Mouse (Mus musculus): ENCODE measurements around the gene Ninl. TPM values are rescaled to one million over a fixed set of nuclear protein-coding genes. Genes with fewer than 3 reads are reported as not detected.

Ninl gene
- polyA plus RNA-seq, 1 experiment, result 9.3 TPM

DNA sequence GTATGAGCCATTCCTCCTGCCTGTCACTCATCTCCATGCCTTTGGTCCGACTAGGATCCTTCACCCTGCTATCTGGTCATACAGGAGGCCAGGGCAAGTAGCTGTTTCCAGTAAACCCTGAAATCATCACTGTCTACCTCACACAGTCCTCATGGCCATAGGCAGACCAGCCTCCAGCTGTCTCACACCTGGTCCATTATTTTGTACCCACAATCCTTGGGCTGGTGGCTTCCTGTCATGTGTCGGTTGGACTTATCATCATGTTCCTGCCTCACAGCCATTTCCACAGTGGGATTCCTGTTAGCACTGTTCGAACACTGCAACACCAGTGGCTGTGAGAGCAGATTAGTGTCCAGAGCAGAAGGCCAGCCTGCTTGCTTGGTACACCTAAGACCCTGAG is 60.4 kb downstream of the Ninl start:
- Histone ChIP-seq H3K9me3 (no peaks in the 10 kb centered on the region), H3K4me3 (replicated peaks) (peak overlapping the region; percentile 44), H3K27me3 (replicated peaks) (no peaks in the 10 kb centered on the region), H3K4me1 (peaks cover 89% of the 10 kb centered on the region), H3K36me3 (replicated peaks; ENCODE audit: low read length) (peaks cover 51% of the 10 kb centered on the region)
- no peak for TF ChIP-seq GATA1 (IDR thresholded peaks at IDR 0.05; ENCODE audit: borderline replicate concordance, low read length)
- no peak for TF ChIP-seq FLI1 (IDR thresholded peaks at IDR 0.05; ENCODE audit: low read length)

DNA sequence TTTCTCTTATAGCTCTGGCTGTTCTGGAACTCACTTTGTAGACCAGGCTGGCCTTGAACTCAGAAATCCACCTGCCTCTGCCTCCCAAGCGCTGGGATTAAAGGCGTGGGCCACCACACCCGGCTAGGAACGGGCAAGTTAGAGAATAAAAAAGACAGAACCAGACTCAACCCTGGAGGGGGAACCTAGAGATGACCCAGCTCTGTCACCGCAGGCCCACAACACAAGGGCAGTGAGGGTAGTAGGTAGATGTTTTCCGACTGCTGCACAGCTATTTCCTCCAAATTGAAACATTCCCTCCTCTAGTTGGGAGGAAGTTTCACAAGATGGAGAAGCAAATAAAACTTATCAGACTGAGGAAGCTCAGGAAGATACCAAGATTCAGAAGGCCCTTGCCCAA is 61.5 kb downstream of the Ninl start:
- Histone ChIP-seq H3K4me3 (replicated peaks) (no peak overlapping the region), H3K27me3 (replicated peaks) (no peaks in the 10 kb centered on the region), H3K4me1 (peaks cover 86% of the 10 kb centered on the region), H3K36me3 (replicated peaks; ENCODE audit: low read length) (peaks cover 61% of the 10 kb centered on the region), H3K9me3 (no peaks in the 10 kb centered on the region)
- TF ChIP-seq GATA1 (IDR thresholded peaks at IDR 0.05; ENCODE audit: borderline replicate concordance, low read length), result no peak
- no peak for TF ChIP-seq FLI1 (IDR thresholded peaks at IDR 0.05; ENCODE audit: low read length)

DNA sequence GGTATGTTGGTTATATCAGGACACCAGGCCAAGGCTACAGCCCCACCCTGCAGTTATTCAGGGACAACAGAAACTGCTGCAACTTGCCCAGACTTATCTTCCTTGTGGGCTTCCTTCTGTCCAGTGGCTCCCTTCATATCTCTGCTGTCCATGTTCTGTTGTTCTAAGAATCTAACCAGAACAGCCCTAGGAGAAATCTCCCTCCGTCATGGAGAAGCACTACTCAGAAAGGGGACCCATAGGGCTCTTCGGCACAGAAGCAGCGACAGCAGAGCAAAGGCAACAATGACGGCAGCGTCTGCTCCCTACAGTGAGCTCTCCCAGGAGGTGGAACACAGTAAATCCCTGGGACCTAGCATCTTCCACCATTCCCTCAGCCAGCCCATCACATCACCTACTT is 62.3 kb downstream of the Ninl start:
- no peaks in the 10 kb centered on the region for H3K27me3 ChIP-seq (replicated peaks)
- peak; percentile 86 for TF ChIP-seq GATA1 (IDR thresholded peaks at IDR 0.05; ENCODE audit: borderline replicate concordance, low read length)
- TF ChIP-seq FLI1 (IDR thresholded peaks at IDR 0.05; ENCODE audit: low read length), result no peak
- H3K4me3 ChIP-seq (replicated peaks), result peak overlapping the region; percentile 74
- H3K36me3 ChIP-seq (replicated peaks; ENCODE audit: low read length), result peaks cover 69% of the 10 kb centered on the region
- peaks cover 85% of the 10 kb centered on the region for H3K4me1 ChIP-seq
- no peaks in the 10 kb centered on the region for H3K9me3 ChIP-seq

DNA sequence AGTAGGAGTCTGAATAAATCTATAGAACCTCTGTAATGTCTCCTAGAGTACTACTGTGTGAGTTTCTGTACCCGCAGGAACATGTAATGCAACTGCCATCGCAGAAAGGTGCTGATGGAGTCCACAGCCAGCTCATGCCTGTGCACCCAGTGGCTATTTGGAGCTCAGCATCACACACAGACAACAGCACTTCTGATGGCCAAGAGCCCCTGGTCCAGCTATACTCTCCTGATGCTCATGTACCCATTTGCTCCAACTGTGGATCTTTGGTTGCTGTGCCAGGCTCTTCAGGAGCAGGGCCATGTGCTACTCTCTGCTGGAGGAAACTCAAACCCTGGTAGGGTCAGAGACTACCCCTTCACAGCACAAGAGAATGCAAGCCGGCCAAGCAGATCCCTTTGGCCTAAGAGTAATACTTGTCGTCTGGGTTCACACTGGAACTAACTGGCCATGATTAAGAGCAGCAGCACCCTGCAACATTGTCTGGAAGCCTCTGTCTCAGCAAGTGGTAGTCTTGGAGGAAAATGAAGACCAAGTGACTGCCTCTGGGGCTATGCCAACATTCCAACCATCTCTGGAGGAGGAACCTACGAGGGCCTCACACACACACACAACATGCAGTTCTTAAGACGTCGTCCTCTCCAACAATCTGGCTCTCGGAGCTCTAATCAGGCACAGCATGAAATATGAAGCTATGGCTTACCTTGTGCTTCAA is 65.6 kb downstream of the Ninl start:
- peaks cover 87% of the 10 kb centered on the region for H3K36me3 ChIP-seq (replicated peaks; ENCODE audit: low read length)
- peaks cover 53% of the 10 kb centered on the region for H3K4me1 ChIP-seq
- TF ChIP-seq FLI1 (IDR thresholded peaks at IDR 0.05; ENCODE audit: low read length), result no peak
- TF ChIP-seq GATA1 (IDR thresholded peaks at IDR 0.05; ENCODE audit: borderline replicate concordance, low read length), result no peak
- no peaks in the 10 kb centered on the region for H3K9me3 ChIP-seq
- H3K4me3 ChIP-seq (replicated peaks), result no peak overlapping the region
- H3K27me3 ChIP-seq (replicated peaks), result no peaks in the 10 kb centered on the region

DNA sequence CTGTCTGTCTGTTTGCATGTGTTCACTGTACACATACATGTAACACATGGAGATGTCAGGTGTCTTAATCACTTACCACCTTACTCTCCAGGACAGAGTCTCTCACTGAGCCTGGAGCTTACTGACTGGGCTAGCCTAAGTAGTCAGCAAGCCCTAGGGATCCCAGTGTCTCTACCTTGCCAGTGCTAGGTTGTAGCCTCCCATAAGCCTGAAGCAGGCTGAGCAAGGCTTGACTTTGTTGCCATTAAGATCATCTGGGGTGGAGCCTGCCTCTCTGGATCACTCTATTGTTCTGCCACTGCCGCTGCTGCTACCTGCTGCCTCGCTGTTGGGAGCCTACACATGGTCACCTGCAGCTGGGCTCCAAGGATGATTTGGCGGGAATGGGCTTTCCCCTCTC is 66.5 kb downstream of the Ninl start:
- Histone ChIP-seq H3K4me3 (replicated peaks) (no peak overlapping the region), H3K9me3 (no peaks in the 10 kb centered on the region), H3K27me3 (replicated peaks) (no peaks in the 10 kb centered on the region), H3K4me1 (peaks cover 45% of the 10 kb centered on the region), H3K36me3 (replicated peaks; ENCODE audit: low read length) (peaks cover 87% of the 10 kb centered on the region)
- TF ChIP-seq FLI1 (IDR thresholded peaks at IDR 0.05; ENCODE audit: low read length), result no peak
- no peak for TF ChIP-seq GATA1 (IDR thresholded peaks at IDR 0.05; ENCODE audit: borderline replicate concordance, low read length)

DNA sequence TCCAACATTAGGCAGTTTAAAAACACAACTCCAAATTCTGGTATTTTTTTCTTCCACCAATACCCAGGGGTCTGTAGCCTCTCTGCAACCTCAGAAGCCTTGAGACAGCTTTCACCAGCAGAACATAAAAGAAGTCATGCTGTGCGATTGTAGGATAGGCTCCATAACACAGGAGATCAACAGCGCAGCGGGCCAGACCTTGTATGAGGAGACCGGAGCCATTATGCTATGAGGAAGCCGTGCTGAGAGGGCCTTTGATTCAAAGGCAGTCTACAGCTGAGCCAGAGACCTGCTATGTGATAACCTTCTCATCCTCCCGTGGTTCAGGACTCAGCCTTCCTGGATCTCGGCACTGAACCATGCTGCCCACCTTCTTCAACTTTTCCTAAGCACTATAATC is 67.3 kb downstream of the Ninl start:
- H3K27me3 ChIP-seq (replicated peaks), result no peaks in the 10 kb centered on the region
- no peak for TF ChIP-seq FLI1 (IDR thresholded peaks at IDR 0.05; ENCODE audit: low read length)
- TF ChIP-seq GATA1 (IDR thresholded peaks at IDR 0.05; ENCODE audit: borderline replicate concordance, low read length), result no peak

DNA sequence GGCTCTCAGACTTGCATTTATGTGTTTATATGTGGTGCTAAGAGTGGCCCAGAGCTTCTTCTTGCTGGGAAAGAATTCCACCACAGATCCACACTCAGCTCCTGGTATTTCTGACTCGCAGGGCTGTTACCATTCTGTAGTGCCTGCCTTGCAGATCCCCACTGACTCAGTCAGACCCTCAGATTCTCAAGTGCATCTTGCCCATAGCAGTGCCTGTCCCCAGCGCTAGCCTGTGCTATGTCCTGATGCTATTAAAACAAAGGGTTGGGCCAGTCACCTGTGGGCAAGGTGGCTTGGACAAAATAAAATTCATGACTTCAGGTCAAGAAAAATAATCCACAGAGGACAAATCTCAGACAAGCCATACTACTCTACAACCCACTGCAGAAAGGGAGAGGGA is 70.0 kb downstream of the Ninl start:
- peaks cover 35% of the 10 kb centered on the region for H3K4me1 ChIP-seq
- no peaks in the 10 kb centered on the region for H3K27me3 ChIP-seq (replicated peaks)
- TF ChIP-seq GATA1 (IDR thresholded peaks at IDR 0.05; ENCODE audit: borderline replicate concordance, low read length) (no peak), FLI1 (IDR thresholded peaks at IDR 0.05; ENCODE audit: low read length) (no peak)
- H3K9me3 ChIP-seq, result no peaks in the 10 kb centered on the region
- H3K4me3 ChIP-seq (replicated peaks), result no peak overlapping the region
- H3K36me3 ChIP-seq (replicated peaks; ENCODE audit: low read length), result peaks cover 97% of the 10 kb centered on the region

More for the DNA sequence above, 67.3 kb downstream of the Ninl start:
- Histone ChIP-seq H3K36me3 (replicated peaks; ENCODE audit: low read length) (peaks cover 95% of the 10 kb centered on the region), H3K9me3 (no peaks in the 10 kb centered on the region), H3K4me1 (peaks cover 45% of the 10 kb centered on the region), H3K4me3 (replicated peaks) (no peak overlapping the region)

DNA sequence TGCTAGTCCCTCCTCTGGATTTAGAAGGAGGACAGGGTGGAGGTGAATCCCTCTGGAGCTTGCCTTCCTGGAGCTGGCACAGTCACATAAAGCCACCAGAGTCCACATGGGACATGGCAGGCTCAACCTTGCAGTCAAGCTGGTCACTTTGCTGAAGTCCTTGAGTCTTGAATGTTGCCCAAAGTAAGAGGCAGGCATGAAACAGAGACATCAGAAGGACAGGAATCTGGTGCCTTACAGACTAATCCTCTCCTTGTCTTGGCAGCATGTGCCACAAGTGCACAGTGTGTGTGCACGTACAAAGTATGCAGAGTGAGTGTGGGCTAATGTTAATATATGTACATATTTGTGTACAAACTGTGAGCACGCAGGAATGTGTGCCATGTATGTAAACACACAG is 71.7 kb downstream of the Ninl start:
- Histone ChIP-seq H3K36me3 (replicated peaks; ENCODE audit: low read length) (peaks cover 97% of the 10 kb centered on the region), H3K4me3 (replicated peaks) (no peak overlapping the region), H3K27me3 (replicated peaks) (no peaks in the 10 kb centered on the region), H3K9me3 (no peaks in the 10 kb centered on the region), H3K4me1 (peaks cover 41% of the 10 kb centered on the region)
- TF ChIP-seq FLI1 (IDR thresholded peaks at IDR 0.05; ENCODE audit: low read length) (no peak), GATA1 (IDR thresholded peaks at IDR 0.05; ENCODE audit: borderline replicate concordance, low read length) (no peak)

DNA sequence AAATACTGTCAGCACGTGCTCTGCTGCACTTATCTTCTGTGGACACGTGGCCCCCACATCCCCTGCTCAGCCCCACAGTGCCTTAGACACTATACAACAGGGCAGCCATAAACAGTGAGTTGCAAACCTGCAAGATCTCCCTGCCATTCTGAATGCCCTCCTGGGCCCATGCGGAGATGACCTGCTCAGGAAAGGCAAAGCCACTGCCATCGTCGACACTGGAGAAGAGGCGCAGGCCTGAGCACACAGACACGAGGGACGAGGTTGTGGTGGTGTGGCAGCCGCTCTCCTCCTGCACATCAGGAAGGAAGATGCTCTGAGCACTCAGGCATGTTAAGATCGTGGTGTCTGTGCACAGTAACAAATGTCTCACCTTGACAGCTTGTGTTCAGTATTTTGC is 73.2 kb downstream of the Ninl start:
- H3K9me3 ChIP-seq, result no peaks in the 10 kb centered on the region
- peak overlapping the region; percentile 54 for H3K4me3 ChIP-seq (replicated peaks)
- TF ChIP-seq GATA1 (IDR thresholded peaks at IDR 0.05; ENCODE audit: borderline replicate concordance, low read length) (no peak), FLI1 (IDR thresholded peaks at IDR 0.05; ENCODE audit: low read length) (no peak)
- H3K4me1 ChIP-seq, result peaks cover 44% of the 10 kb centered on the region
- H3K36me3 ChIP-seq (replicated peaks; ENCODE audit: low read length), result peaks cover 93% of the 10 kb centered on the region
- no peaks in the 10 kb centered on the region for H3K27me3 ChIP-seq (replicated peaks)

DNA sequence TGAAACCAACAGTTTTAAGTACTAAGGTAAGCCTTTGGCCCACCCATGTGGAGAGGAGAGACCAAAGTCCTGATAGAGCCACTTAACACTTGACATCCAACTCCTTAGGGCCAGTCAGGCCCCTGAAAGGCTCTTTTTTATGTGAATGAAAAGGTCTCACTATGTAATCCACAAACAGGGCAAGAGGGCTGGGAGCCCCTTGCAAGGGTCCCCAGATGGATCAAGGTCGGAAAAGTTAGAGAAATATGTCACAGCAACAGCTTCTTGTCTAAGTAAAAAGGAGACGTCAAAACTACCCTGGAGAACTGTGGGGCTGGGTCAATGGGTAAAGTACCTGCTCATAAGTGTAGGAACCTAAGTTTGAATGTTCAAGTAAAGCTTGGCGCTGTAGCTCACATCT is 74.5 kb downstream of the Ninl start:
- Histone ChIP-seq H3K4me1 (peaks cover 52% of the 10 kb centered on the region), H3K36me3 (replicated peaks; ENCODE audit: low read length) (peaks cover 93% of the 10 kb centered on the region), H3K9me3 (no peaks in the 10 kb centered on the region), H3K4me3 (replicated peaks) (no peak overlapping the region), H3K27me3 (replicated peaks) (no peaks in the 10 kb centered on the region)
- TF ChIP-seq GATA1 (IDR thresholded peaks at IDR 0.05; ENCODE audit: borderline replicate concordance, low read length), result no peak
- no peak for TF ChIP-seq FLI1 (IDR thresholded peaks at IDR 0.05; ENCODE audit: low read length)

Measured in megakaryocyte, embryonic 14.5 days (primary cell).